Mouse (Mus musculus): ENCODE measurements at regions not wholly inside any gene's neighbourhood (a gene's known extent, or its start where the extent isn't known, plus 50 kb on each side); places are given as distances from the start of the nearest gene placed in this dataset.

DNA sequence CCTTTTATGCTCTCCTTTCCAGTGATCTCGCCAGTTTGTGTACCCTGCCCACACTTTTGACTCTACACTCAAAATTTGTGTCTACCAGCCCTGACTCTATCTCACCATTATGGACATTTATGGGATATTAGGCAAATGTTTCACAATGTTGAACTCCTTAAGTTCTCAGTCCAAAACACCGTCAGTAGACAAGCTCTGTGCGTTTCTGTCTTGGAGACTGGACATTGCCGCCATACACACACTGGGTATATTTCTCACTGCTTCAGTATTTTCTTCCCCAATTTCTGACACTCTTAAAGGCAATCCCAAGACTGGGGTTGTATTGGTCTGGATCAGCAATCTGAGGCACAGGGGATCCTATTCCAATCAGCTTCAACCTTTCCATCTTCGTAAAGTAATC lies 75.6 kb downstream of the Oxgr1 start:
- no peak for DNase-seq (ENCODE audit: low spot score in 2 of 2)

DNA sequence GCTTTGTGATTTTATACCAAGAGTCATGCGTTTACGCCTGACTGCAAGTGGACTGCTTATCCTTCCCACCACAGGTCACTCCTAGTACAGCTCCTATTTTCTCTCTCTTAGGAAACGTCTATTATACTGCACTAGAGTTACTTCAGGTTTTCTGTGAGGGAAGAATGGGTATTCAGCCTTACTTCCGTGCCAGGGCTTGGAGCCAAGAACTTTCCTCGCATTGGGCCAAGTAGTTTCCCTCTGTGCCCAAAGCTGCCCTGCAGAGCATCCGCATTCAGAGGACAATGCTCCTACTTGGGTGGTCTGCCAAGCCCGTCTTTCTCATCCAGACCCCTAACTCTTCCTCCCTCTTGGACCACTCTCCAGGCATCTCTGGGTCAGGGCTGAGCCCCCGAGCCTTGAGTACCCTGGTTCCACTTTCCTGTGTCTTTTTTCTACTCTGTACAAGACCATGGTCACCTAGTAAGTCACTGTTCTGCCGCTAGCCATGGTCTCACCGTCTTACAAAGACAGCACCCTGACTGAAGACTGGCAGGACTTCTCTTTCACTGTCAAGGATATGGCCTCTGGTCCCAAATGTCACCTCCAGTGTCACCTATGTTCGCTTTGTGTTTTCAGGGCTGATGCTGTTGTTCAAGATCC lies 76.3 kb downstream of the Oxgr1 start:
- peak in 1 of 2 experiments; percentile 22 for DNase-seq (ENCODE audit: low spot score in 2 of 2)

DNA sequence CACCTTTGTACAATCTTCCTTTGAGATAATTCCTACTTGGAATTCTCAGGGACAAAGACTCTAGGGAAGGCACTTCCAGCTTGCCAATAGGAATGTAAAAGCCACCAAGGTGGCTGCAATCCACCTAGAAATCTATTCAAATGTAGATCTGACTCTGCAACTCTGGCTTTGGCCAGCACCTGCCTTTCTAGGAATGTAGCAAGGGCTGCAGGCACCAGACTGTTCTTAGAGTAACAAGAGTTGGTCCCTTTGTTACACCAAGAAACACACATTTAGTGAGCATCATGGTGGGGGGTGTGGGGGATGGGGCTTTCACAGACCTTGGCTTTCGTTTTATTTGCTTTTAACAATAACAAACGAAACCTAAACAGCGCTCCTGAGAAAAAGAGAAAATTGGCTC lies 78.5 kb downstream of the Oxgr1 start:
- DNase-seq (ENCODE audit: low spot score in 2 of 2) = no peak

DNA sequence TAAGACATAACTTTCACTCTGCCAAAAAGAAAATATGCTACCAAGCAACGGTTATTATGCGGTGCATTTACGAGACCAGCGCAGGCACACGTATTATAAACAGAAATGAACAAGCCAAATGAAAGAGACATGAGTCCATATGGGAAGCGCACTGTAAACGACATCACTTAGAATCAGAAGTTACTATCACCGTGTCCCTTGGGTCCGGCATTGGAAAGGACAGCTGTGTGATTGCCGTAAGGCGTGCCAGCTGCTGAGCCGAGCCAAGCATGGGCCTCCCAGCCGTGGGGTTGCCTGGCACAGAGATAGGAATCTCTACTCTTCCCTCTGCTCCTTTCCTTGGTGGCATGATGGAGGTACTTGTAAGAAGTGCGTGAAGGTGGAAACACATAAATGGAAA lies 88.4 kb downstream of the Oxgr1 start:
- no peak for DNase-seq (ENCODE audit: low spot score in 2 of 2)

DNA sequence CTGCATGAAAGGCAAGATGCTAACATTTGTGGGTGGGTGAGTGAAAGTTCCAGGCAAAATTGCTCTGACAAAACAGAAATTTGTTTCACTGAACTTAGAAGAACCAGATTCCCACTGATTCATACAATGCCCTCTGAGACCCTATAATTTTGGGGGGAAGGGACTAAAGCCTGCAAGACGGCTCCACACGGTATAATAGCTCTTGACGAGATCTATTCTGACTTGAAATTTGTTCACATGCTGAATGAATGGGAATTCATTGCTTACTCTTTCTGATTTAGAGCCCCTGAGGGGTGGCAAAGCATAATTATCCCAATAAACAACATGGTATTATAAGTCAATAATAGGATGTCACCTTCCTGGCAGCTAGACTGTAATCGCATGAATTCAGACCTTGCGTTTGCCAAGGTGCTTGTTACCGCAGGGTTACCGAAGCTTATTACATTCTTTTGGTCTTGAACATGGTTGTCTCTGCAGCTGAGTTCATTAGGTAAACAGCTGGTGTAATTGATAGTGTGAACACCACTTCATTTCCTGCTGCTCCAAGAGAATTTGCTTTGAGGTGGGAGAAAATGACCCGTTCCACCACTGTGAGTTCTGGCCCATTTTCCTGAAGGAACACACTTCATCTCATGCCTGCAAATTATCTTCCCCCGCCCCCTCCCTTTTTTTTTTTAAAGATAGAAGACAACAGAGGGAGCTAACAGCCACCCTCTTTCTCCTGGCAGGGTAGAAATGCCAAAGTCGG lies 89.2 kb downstream of the Oxgr1 start:
- DNase-seq (ENCODE audit: low spot score in 2 of 2) = no peak

Measured in left cerebral cortex, adult 8-10 months (tissue).